Mouse (Mus musculus) colon, adult 2 months (tissue): Measurements from ENCODE around the gene Ccdc71. TPM values are rescaled to one million over a fixed set of nuclear protein-coding genes. Genes with fewer than 3 reads are reported as not detected.

Experiments used
- polyA plus RNA-seq: library from polyadenylated mRNA; depleted of rRNA; stranded (reverse); fragments of >200 nt; gene quantifications from 2 replicates; pipeline ENCODE4 v1.2.3, GENCODE M21; 2012; rRNA removed

The Ccdc71 gene
- polyA plus RNA-seq, result 25.7 and 26.6 TPM in 2 replicates

GRCm38 (mm10) chr9:108460319-108461178, at the start of gene Ccdc71:
Gene Ccdc71 (plus strand): TSS chr9:108460527.

GRCm38 (mm10) chr9:108428384-108428783, 31.9 kb upstream of the Ccdc71 start, which contains the start of gene Ccdc36:
Gene Ccdc36 (minus strand): TSS chr9:108428484.

GRCm38 (mm10) chr9:108436182-108436581, 24.1 kb upstream of the Ccdc71 start, which contains the start of gene BC048562:
Gene BC048562 (plus strand): TSS chr9:108436482.

GRCm38 (mm10) chr9:108461181-108461631, 879 bp downstream of the Ccdc71 start, which contains the start of gene Klhdc8b:
Gene Klhdc8b (minus strand): TSS chr9:108461581.

GRCm38 (mm10) chr9:108479721-108480351, 19.5 kb downstream of the Ccdc71 start, which contains the start of gene Lamb2:
Gene Lamb2 (plus strand): TSS chr9:108479736.

GRCm38 (mm10) chr9:108490559-108491285, 30.4 kb downstream of the Ccdc71 start, which contains the start of gene Usp19:
Gene Usp19 (plus strand): TSS chr9:108490602.

GRCm38 (mm10) chr9:108507619-108508434, 47.5 kb downstream of the Ccdc71 start, which contains the start of gene Qars:
Gene Qars (plus strand): TSS chr9:108507706.

Other genes starting within 250 kb of the Ccdc71 start
- 69.1 and 74.7 TPM in 2 replicates for gene Dag1, start 196.6 kb upstream of the Ccdc71 start, polyA plus RNA-seq
- gene Nicn1, start 170.1 kb upstream of the Ccdc71 start, polyA plus RNA-seq, result 10.7 and 12.1 TPM in 2 replicates
- gene Amt, start 163.7 kb upstream of the Ccdc71 start, polyA plus RNA-seq, result 8.7 and 10.3 TPM in 2 replicates
- 90.9 and 92.1 TPM in 2 replicates for gene Rhoa, start 154.4 kb upstream of the Ccdc71 start, polyA plus RNA-seq
- gene Tcta, start 154.4 kb upstream of the Ccdc71 start, polyA plus RNA-seq, result 44.9 and 50.3 TPM in 2 replicates
- 1,237 and 1,448 TPM in 2 replicates for gene Gpx1, start 121.6 kb upstream of the Ccdc71 start, polyA plus RNA-seq
- 57.9 and 63.9 TPM in 2 replicates for gene Usp4, start 112.7 kb upstream of the Ccdc71 start, polyA plus RNA-seq
- gene 1700102P08Rik, start 67.7 kb upstream of the Ccdc71 start, polyA plus RNA-seq, result 1.2 TPM in 1 of 2 replicates, not detected in the other
- gene Ccdc36, start 32.0 kb upstream of the Ccdc71 start, polyA plus RNA-seq, result not detected in 2 replicates
- gene BC048562, start 24.0 kb upstream of the Ccdc71 start, polyA plus RNA-seq, result not detected in 2 replicates
- 42.4 and 45.5 TPM in 2 replicates for gene Klhdc8b, start 1.1 kb downstream of the Ccdc71 start, polyA plus RNA-seq
- 70.8 and 77.4 TPM in 2 replicates for gene Lamb2, start 19.2 kb downstream of the Ccdc71 start, polyA plus RNA-seq
- 128 and 131 TPM in 2 replicates for gene Usp19, start 30.1 kb downstream of the Ccdc71 start, polyA plus RNA-seq
- 237 and 356 TPM in 2 replicates for gene Qars, start 47.2 kb downstream of the Ccdc71 start, polyA plus RNA-seq
- 80.5 and 83.8 TPM in 2 replicates for gene Qrich1, start 56.3 kb downstream of the Ccdc71 start, polyA plus RNA-seq
- gene Impdh2, start 99.8 kb downstream of the Ccdc71 start, polyA plus RNA-seq, result 99.2 and 118 TPM in 2 replicates
- gene Ndufaf3, start 106.9 kb downstream of the Ccdc71 start, polyA plus RNA-seq, result 39.9 and 44.5 TPM in 2 replicates
- 198 and 245 TPM in 2 replicates for gene Dalrd3, start 109.4 kb downstream of the Ccdc71 start, polyA plus RNA-seq
- 26.5 and 30.8 TPM in 2 replicates for gene Wdr6, start 118.2 kb downstream of the Ccdc71 start, polyA plus RNA-seq
- 8.7 and 8.9 TPM in 2 replicates for gene P4htm, start 137.1 kb downstream of the Ccdc71 start, polyA plus RNA-seq
- 33.5 and 39.2 TPM in 2 replicates for gene Arih2, start 188.9 kb downstream of the Ccdc71 start, polyA plus RNA-seq
- gene Slc25a20, start 201.6 kb downstream of the Ccdc71 start, polyA plus RNA-seq, result 67.7 and 75.1 TPM in 2 replicates
- 35.1 and 38.9 TPM in 2 replicates for gene Prkar2a, start 228.8 kb downstream of the Ccdc71 start, polyA plus RNA-seq